In genomic region chr14:55106990-55107389, GRCm38 (mm10) we compare ENCODE assay signal across 9 mouse cellular contexts. TPM values are rescaled to one million over a fixed set of nuclear protein-coding genes. Genes with fewer than 3 reads are reported as not detected.
A peak's percentile ranks its signal among the peaks of the same experiment; 100 is the strongest.
DNase-seq lines count a peak whose midpoint lies in the region; ATAC-seq and TF ChIP-seq lines count a peak whose summit lies in the region.
"Had no signal": no experiment of that assay in that cellular context is flagged by ENCODE, and none has a peak within 500 bp of the region (broad histone marks: within the 10 kb centered on the region; RNA-seq: fewer than 3 reads in every experiment).

No protein-coding gene starts in this region.

- TF ChIP-seq POLR2A in cortical plate, adult 2 months (IDR thresholded peaks at IDR 0.05; ENCODE audit: extremely low read depth, insufficient read depth, low read length) = no peak

- H3K27me3 ChIP-seq in forebrain, embryonic 10.5 days (ENCODE audit: poor library complexity, severe bottlenecking) = peaks cover 54% of the 10 kb centered on the region
- H3K27me3 ChIP-seq in forebrain, embryonic 12.5 days = peaks cover 26% of the 10 kb centered on the region
- H3K27me3 ChIP-seq in liver, embryonic 15.5 days = peaks cover 43% of the 10 kb centered on the region

- intact Hi-C loops in left cerebral cortex, adult 2 months (cut with DNase I) = no loop called here

- no peaks in the 10 kb centered on the region for H3K9me3 ChIP-seq in forebrain, embryonic 10.5 days
- no peaks in the 10 kb centered on the region for H3K9me3 ChIP-seq in forebrain, embryonic 12.5 days
- H3K9me3 ChIP-seq in liver, embryonic 15.5 days (replicated peaks) = no peaks in the 10 kb centered on the region

- peaks cover 59% of the 10 kb centered on the region for H3K4me1 ChIP-seq in forebrain, embryonic 10.5 days
- peaks cover 47% of the 10 kb centered on the region for H3K4me1 ChIP-seq in forebrain, embryonic 12.5 days
- peaks cover 8% of the 10 kb centered on the region for H3K4me1 ChIP-seq in cortical plate, adult 2 months (ENCODE audit: control insufficient read depth, insufficient read depth, low read length)
- peaks cover 24% of the 10 kb centered on the region for H3K4me1 ChIP-seq in liver, embryonic 15.5 days (replicated peaks)

- no peak for ATAC-seq in forebrain, embryonic 12.5 days (ENCODE audit: low FRiP score)
- no peak for ATAC-seq in liver, embryonic 15.5 days (ENCODE audit: insufficient read depth)

- 0 out of 2 replicates have a peak, but pooled peaks cover 5% of the 10 kb centered on the region for H3K36me3 ChIP-seq in forebrain, embryonic 10.5 days (replicated peaks)
- no peaks in the 10 kb centered on the region for H3K36me3 ChIP-seq in forebrain, embryonic 12.5 days (replicated peaks)
- peaks cover 8% of the 10 kb centered on the region for H3K36me3 ChIP-seq in liver, embryonic 15.5 days (replicated peaks)

- no peak overlapping the region for H3K9ac ChIP-seq in forebrain, embryonic 12.5 days
- no peak overlapping the region; the same call in 1 of the 2 replicates for H3K9ac ChIP-seq in liver, embryonic 15.5 days

- DNase-seq in forebrain, embryonic 10.5 days (ENCODE audit: extremely low spot score, low spot score) = no peak
- DNase-seq in left cerebral cortex, adult 2 months (ENCODE audit: extremely low spot score in 1 of 2, low spot score in 2 of 2) = no peak
- no peak for DNase-seq in left cerebral cortex, adult 18-20 months (ENCODE audit: low spot score in 2 of 2)
- DNase-seq in layer of hippocampus, adult 9-11 months = no peak
- DNase-seq: layer of hippocampus, postnatal 36 days had no signal

- 72% methylated on average over 8 of the region's 8 CpGs for WGBS in forebrain, embryonic 10.5 days
- 68% methylated on average over 8 of the region's 8 CpGs for WGBS in forebrain, embryonic 12.5 days
- 76% methylated on average over 8 of the region's 8 CpGs for WGBS in liver, embryonic 15.5 days (ENCODE audit: insufficient replicate concordance)

- H3K27ac ChIP-seq in forebrain, embryonic 10.5 days = no peak overlapping the region
- H3K27ac ChIP-seq in forebrain, embryonic 12.5 days = no peak overlapping the region
- peak overlapping the region; percentile 89 for H3K27ac ChIP-seq in left cerebral cortex, adult 2 months
- H3K27ac ChIP-seq in cortical plate, adult 2 months (ENCODE audit: insufficient read depth, low read length) = peak overlapping the region; percentile 33; the same call in 1 of the 2 replicates
- H3K27ac ChIP-seq in liver, embryonic 15.5 days (replicated peaks) = peak overlapping the region; percentile 78

- H3K4me2 ChIP-seq in forebrain, embryonic 12.5 days = no peak overlapping the region; the same call in 1 of the 2 replicates
- peak overlapping the region; percentile 89 for H3K4me2 ChIP-seq in liver, embryonic 15.5 days

- no peak for TF ChIP-seq CTCF in left cerebral cortex, adult 2 months (IDR thresholded peaks at IDR 0.05)
- no peak for TF ChIP-seq CTCF in cortical plate, adult 2 months (IDR thresholded peaks at IDR 0.05; ENCODE audit: extremely low read depth, insufficient read depth, low read length)

- peak overlapping the region; percentile 60 for H3K4me3 ChIP-seq in forebrain, embryonic 10.5 days
- H3K4me3 ChIP-seq in forebrain, embryonic 12.5 days (replicated peaks) = no peak overlapping the region
- no peak overlapping the region for H3K4me3 ChIP-seq in left cerebral cortex, adult 2 months
- no peak overlapping the region for H3K4me3 ChIP-seq in cortical plate, adult 2 months (ENCODE audit: insufficient read depth, low read length)
- H3K4me3 ChIP-seq in liver, embryonic 15.5 days (replicated peaks) = no peak overlapping the region

RNA-seq across cellular contexts. Expression of gene Ap1g2, which starts 0.6 kb away (rescaled TPM):
- 16.4 and 18.5 TPM in 2 replicates for polyA plus RNA-seq in forebrain, embryonic 10.5 days (2016; fragmentation: Nextera tagmentation; extraction: Ambion mirVana)
- 10.2 and 11.4 TPM in 2 replicates for polyA plus RNA-seq in forebrain, embryonic 12.5 days (2016; fragmentation: Nextera tagmentation; extraction: Ambion mirVana)
- 1 to 10 TPM; 7.7 to 9.5 TPM for total RNA-seq in left cerebral cortex, adult 2 months (2021)
- 10 to 100 TPM in 1 of 2 experiments, 1 to 10 TPM in 1; 9.5 to 10.2 TPM for total RNA-seq in left cerebral cortex, adult 18-20 months (2021)
- polyA plus RNA-seq in cortical plate, adult 2 months (2012; rRNA removed) = 14.7 and 15.4 TPM in 2 replicates
- 16.3 and 17.4 TPM in 2 replicates for polyA plus RNA-seq in liver, embryonic 15.5 days (2015; fragmentation: Nextera tagmentation; extraction: Ambion mirVana)

RNA-seq across cellular contexts. Expression of gene Jph4, which starts 9.7 kb away (rescaled TPM):
- 0.31 and 0.56 TPM in 2 replicates for polyA plus RNA-seq in forebrain, embryonic 10.5 days (2016; fragmentation: Nextera tagmentation; extraction: Ambion mirVana)
- 9.0 and 9.4 TPM in 2 replicates for polyA plus RNA-seq in forebrain, embryonic 12.5 days (2016; fragmentation: Nextera tagmentation; extraction: Ambion mirVana)
- total RNA-seq in left cerebral cortex, adult 2 months (2021) = 100 to 1,000 TPM; 300 to 347 TPM
- total RNA-seq in left cerebral cortex, adult 18-20 months (2021) = 100 to 1,000 TPM; 279 to 305 TPM
- polyA plus RNA-seq in cortical plate, adult 2 months (2012; rRNA removed) = 244 and 247 TPM in 2 replicates
- 0.02 TPM in 1 of 2 replicates, not detected in the other for polyA plus RNA-seq in liver, embryonic 15.5 days (2015; fragmentation: Nextera tagmentation; extraction: Ambion mirVana)
- total RNA-seq: megakaryocyte progenitor cell, adult 5-6 weeks had no signal

RNA-seq across cellular contexts. Expression of gene Thtpa, which starts 12.4 kb away (rescaled TPM):
- polyA plus RNA-seq in forebrain, embryonic 10.5 days (2016; fragmentation: Nextera tagmentation; extraction: Ambion mirVana) = 30.5 and 31.4 TPM in 2 replicates
- polyA plus RNA-seq in forebrain, embryonic 12.5 days (2016; fragmentation: Nextera tagmentation; extraction: Ambion mirVana) = 32.0 and 33.0 TPM in 2 replicates
- 10 to 100 TPM; 18.1 to 22.8 TPM for total RNA-seq in left cerebral cortex, adult 2 months (2021)
- total RNA-seq in left cerebral cortex, adult 18-20 months (2021) = 10 to 100 TPM; 22.9 to 23.1 TPM
- 13.8 and 14.5 TPM in 2 replicates for polyA plus RNA-seq in cortical plate, adult 2 months (2012; rRNA removed)
- polyA plus RNA-seq in liver, embryonic 15.5 days (2015; fragmentation: Nextera tagmentation; extraction: Ambion mirVana) = 4.4 and 6.2 TPM in 2 replicates

RNA-seq across cellular contexts. Expression of gene Zfhx2, which starts 14.9 kb away (rescaled TPM):
- 8.1 and 9.2 TPM in 2 replicates for polyA plus RNA-seq in forebrain, embryonic 10.5 days (2016; fragmentation: Nextera tagmentation; extraction: Ambion mirVana)
- 26.3 and 28.1 TPM in 2 replicates for polyA plus RNA-seq in forebrain, embryonic 12.5 days (2016; fragmentation: Nextera tagmentation; extraction: Ambion mirVana)
- total RNA-seq in left cerebral cortex, adult 2 months (2021) = 10 to 100 TPM; 47.0 to 61.6 TPM
- total RNA-seq in left cerebral cortex, adult 18-20 months (2021) = 10 to 100 TPM; 41.8 to 44.5 TPM
- 13.0 and 13.1 TPM in 2 replicates for polyA plus RNA-seq in cortical plate, adult 2 months (2012; rRNA removed)
- polyA plus RNA-seq in liver, embryonic 15.5 days (2015; fragmentation: Nextera tagmentation; extraction: Ambion mirVana) = 1.2 and 1.6 TPM in 2 replicates

Comparison
In these comparisons a context has a peak if more than half of its experiments do, and no peak if none do; other contexts are left out.
1. H3K27ac ChIP-seq: peak in left cerebral cortex, adult 2 months (single experiment), cortical plate, adult 2 months (single experiment) and liver, embryonic 15.5 days (single experiment); none in forebrain, embryonic 10.5 days (single experiment) and forebrain, embryonic 12.5 days (single experiment).
2. RNA of gene Jph4, which starts 9.7 kb away (polyA plus RNA-seq): 244 to 247 TPM in cortical plate, adult 2 months; 9.0 to 9.4 TPM in forebrain, embryonic 12.5 days, 0.31 to 0.56 TPM in forebrain, embryonic 10.5 days and 0.02 TPM in liver, embryonic 15.5 days; every median in the first group is over 10 times any median in the second.